Comparison of ENCODE assay signal across 8 mouse cellular contexts in genomic region chr10:77522021-77522731, GRCm38 (mm10). TPM values are rescaled to one million over a fixed set of nuclear protein-coding genes. Genes with fewer than 3 reads are reported as not detected.
A peak's percentile ranks its signal among the peaks of the same experiment; 100 is the strongest.
DNase-seq lines count a peak whose midpoint lies in the region; ATAC-seq and TF ChIP-seq lines count a peak whose summit lies in the region.

No protein-coding gene starts in this region.

- H3K36me3 ChIP-seq in heart, adult 2 months (ENCODE audit: control insufficient read depth, insufficient read depth, low read length): no peaks in the 10 kb centered on the region
- no peaks in the 10 kb centered on the region for H3K36me3 ChIP-seq in hindbrain, embryonic 12.5 days

- H3K27ac ChIP-seq in heart, adult 2 months: no peak overlapping the region
- H3K27ac ChIP-seq in bone marrow, adult 2 months (ENCODE audit: control insufficient read depth, insufficient read depth, low read depth, low read length, poor library complexity): peak overlapping the region; percentile 93
- no peak overlapping the region for H3K27ac ChIP-seq in hindbrain, embryonic 12.5 days

- WGBS in heart, adult 2 months: 25% methylated on average over 18 of the region's 18 CpGs
- under 1% methylated on average over 18 of the region's 18 CpGs for WGBS in bone marrow, adult 2 months
- 16% methylated on average over 18 of the region's 18 CpGs for WGBS in hindbrain, embryonic 12.5 days

- H3K9me3 ChIP-seq in hindbrain, embryonic 12.5 days (replicated peaks): no peaks in the 10 kb centered on the region

- H3K4me2 ChIP-seq in hindbrain, embryonic 12.5 days (replicated peaks): peak overlapping the region; percentile 52

- no peaks in the 10 kb centered on the region for H3K27me3 ChIP-seq in heart, adult 2 months (ENCODE audit: control insufficient read depth, insufficient read depth, low read length)
- H3K27me3 ChIP-seq in hindbrain, embryonic 12.5 days: no peaks in the 10 kb centered on the region

- no peaks in the 10 kb centered on the region for H3K79me2 ChIP-seq in heart, adult 2 months (replicated peaks; ENCODE audit: control insufficient read depth, insufficient read depth, low read length)

- H3K4me3 ChIP-seq in heart, adult 2 months: no peak overlapping the region
- H3K4me3 ChIP-seq in bone marrow, adult 2 months (replicated peaks; ENCODE audit: control insufficient read depth, low read depth, low read length): peak overlapping the region; percentile 59
- H3K4me3 ChIP-seq in hindbrain, embryonic 12.5 days: peak overlapping the region; percentile 21

- TF ChIP-seq EP300 in heart, adult 2 months (IDR thresholded peaks at IDR 0.05; ENCODE audit: insufficient read depth, low read depth, low read length): no peak

- no peak overlapping the region for H3K9ac ChIP-seq in heart, adult 2 months (ENCODE audit: low read depth, low read length)
- peak overlapping the region; percentile 47; the same call in 1 of the 2 replicates for H3K9ac ChIP-seq in hindbrain, embryonic 12.5 days

- H3K4me1 ChIP-seq in heart, adult 2 months (ENCODE audit: control insufficient read depth, insufficient read depth, low read length): no peaks in the 10 kb centered on the region
- peaks cover 6% of the 10 kb centered on the region; the same call in 1 of the 2 replicates for H3K4me1 ChIP-seq in bone marrow, adult 2 months (ENCODE audit: control insufficient read depth, insufficient read depth, low read length)
- peaks cover 2% of the 10 kb centered on the region; the same call in 1 of the 2 replicates for H3K4me1 ChIP-seq in hindbrain, embryonic 12.5 days

- peak; percentile 28 to 43 for DNase-seq in heart, adult 2 months
- DNase-seq in heart, postnatal 25 days (ENCODE audit: low spot score): no peak
- peak; percentile 79 to 88 for DNase-seq in thymus, adult 18-20 months
- no peak for DNase-seq in layer of hippocampus, adult 9-10 months (ENCODE audit: low spot score)
- no peak for DNase-seq in testis, postnatal 10 days (ENCODE audit: low spot score)

- intact Hi-C loops in heart, adult 2 months (cut with DNase I): no loop called here
- intact Hi-C loops in heart, postnatal 25 days (cut with DNase I): no loop called here

- ATAC-seq in hindbrain, embryonic 12.5 days (ENCODE audit: low FRiP score): no peak
- peak; percentile 62 for ATAC-seq in megakaryocyte progenitor cell, adult 5-6 weeks (replicated peaks; ENCODE audit: poor library complexity)

- TF ChIP-seq POLR2A in heart, adult 2 months (IDR thresholded peaks at IDR 0.05; ENCODE audit: insufficient read depth, low read depth, low read length): no peak
- peak; percentile 31; the same call in 1 of the 2 replicates for TF ChIP-seq POLR2A in bone marrow, adult 2 months (IDR thresholded peaks at IDR 0.05; ENCODE audit: borderline replicate concordance, control insufficient read depth, low read depth, low read length)

- TF ChIP-seq CTCF in heart, adult 2 months (IDR thresholded peaks at IDR 0.05): no peak
- TF ChIP-seq CTCF in bone marrow, adult 2 months (IDR thresholded peaks at IDR 0.05; ENCODE audit: control insufficient read depth, insufficient read depth, low read length): no peak

RNA-seq across cellular contexts. Expression of gene Fam207a, which starts 6.6 kb away (rescaled TPM):
- 10 to 100 TPM in 1 of 2 experiments, 1 to 10 TPM in 1; 8.2 to 10.3 TPM for total RNA-seq in heart, adult 2 months (2021)
- 10.4 and 11.1 TPM in 2 replicates for polyA plus RNA-seq in heart, adult 2 months (2012; rRNA removed)
- 1 to 10 TPM; 8.6 to 9.9 TPM for total RNA-seq in heart, postnatal 25 days (2021)
- 12.3 and 29.2 TPM in 2 replicates for polyA plus RNA-seq in bone marrow, adult 2 months (2011; ENCODE audit: insufficient read depth, insufficient read length, low replicate concordance, missing spikeins)
- polyA plus RNA-seq in hindbrain, embryonic 12.5 days (2016; fragmentation: Nextera tagmentation; extraction: Ambion mirVana): 47.3 and 48.0 TPM in 2 replicates
- total RNA-seq in megakaryocyte progenitor cell, adult 5-6 weeks (2015): 9.1 and 9.9 TPM in 2 replicates
- 28.8 and 38.1 TPM in 2 replicates for total RNA-seq in megakaryocyte progenitor cell, adult 5-6 weeks (2017)

RNA-seq across cellular contexts. Expression of gene Itgb2, which starts 7.9 kb away (rescaled TPM):
- 10 to 100 TPM in 1 of 2 experiments, 1 to 10 TPM in 1; 7.1 to 11.2 TPM for total RNA-seq in heart, adult 2 months (2021)
- 6.0 and 11.6 TPM in 2 replicates for polyA plus RNA-seq in heart, adult 2 months (2012; rRNA removed)
- 1 to 10 TPM; 6.1 to 6.4 TPM for total RNA-seq in heart, postnatal 25 days (2021)
- 27.2 and 69.1 TPM in 2 replicates for polyA plus RNA-seq in bone marrow, adult 2 months (2011; ENCODE audit: insufficient read depth, insufficient read length, low replicate concordance, missing spikeins)
- polyA plus RNA-seq in hindbrain, embryonic 12.5 days (2016; fragmentation: Nextera tagmentation; extraction: Ambion mirVana): 0.70 and 1.6 TPM in 2 replicates
- total RNA-seq in megakaryocyte progenitor cell, adult 5-6 weeks (2015): 37.2 and 37.9 TPM in 2 replicates
- 35.1 and 42.0 TPM in 2 replicates for total RNA-seq in megakaryocyte progenitor cell, adult 5-6 weeks (2017)

RNA-seq across cellular contexts. Expression of gene Pttg1ip, which starts 59.3 kb away (rescaled TPM):
- total RNA-seq in heart, adult 2 months (2021): 100 to 1,000 TPM; 131 to 132 TPM
- polyA plus RNA-seq in heart, adult 2 months (2012; rRNA removed): 119 and 168 TPM in 2 replicates
- 100 to 1,000 TPM; 124 to 138 TPM for total RNA-seq in heart, postnatal 25 days (2021)
- 38.1 and 67.0 TPM in 2 replicates for polyA plus RNA-seq in bone marrow, adult 2 months (2011; ENCODE audit: insufficient read depth, insufficient read length, low replicate concordance, missing spikeins)
- 77.2 and 78.8 TPM in 2 replicates for polyA plus RNA-seq in hindbrain, embryonic 12.5 days (2016; fragmentation: Nextera tagmentation; extraction: Ambion mirVana)
- total RNA-seq in megakaryocyte progenitor cell, adult 5-6 weeks (2015): 54.1 and 60.0 TPM in 2 replicates
- total RNA-seq in megakaryocyte progenitor cell, adult 5-6 weeks (2017): 31.8 and 37.6 TPM in 2 replicates

Comparison
In these comparisons a context has a peak if more than half of its experiments do, and no peak if none do; other contexts are left out.
1. DNase-seq: peak in heart, adult 2 months (2 of 2) and thymus, adult 18-20 months (2 of 2); none in heart, postnatal 25 days (single experiment), layer of hippocampus, adult 9-10 months (single experiment) and testis, postnatal 10 days (single experiment).